Mouse (Mus musculus): ENCODE data around the gene Lmna.

- TF ChIP-seq ZNF384 (IDR thresholded peaks at IDR 0.05; ENCODE audit: low read depth, low read length) (no peak), CHD2 (IDR thresholded peaks at IDR 0.05; ENCODE audit: low read depth, low read length) (no peak)
These were observed 73.2 kb downstream of the Lmna start for GRCm38 (mm10) chr3:88436395-88437201.
